Mouse (Mus musculus): ENCODE measurements at regions not wholly inside any gene's neighbourhood (a gene's known extent, or its start where the extent isn't known, plus 50 kb on each side); places are given as distances from the start of the nearest gene placed in this dataset.

DNA sequence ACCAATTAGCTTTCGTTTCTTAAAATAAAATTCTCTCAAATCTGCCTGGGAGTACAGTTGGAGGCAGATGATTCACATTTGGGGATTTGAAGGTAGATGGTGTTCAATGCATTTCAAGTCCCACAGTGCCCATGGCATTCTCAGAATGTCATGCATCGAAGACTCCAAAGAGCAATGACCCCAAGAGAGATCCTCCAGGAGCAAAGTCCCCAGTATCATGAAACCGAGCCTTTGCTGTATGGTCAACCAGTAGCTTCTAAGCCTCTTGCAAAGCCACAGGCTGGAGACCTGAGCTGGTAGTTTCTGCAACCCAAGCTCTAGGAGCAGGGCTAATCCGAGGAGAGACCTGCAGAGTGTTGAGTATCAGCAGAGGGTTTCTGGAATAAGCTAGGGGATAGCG is 477.1 kb downstream of the Glrx3 start:
- TF ChIP-seq CTCF (IDR thresholded peaks at IDR 0.05; ENCODE audit: low read depth, low read length) (no peak), POLR2A (IDR thresholded peaks at IDR 0.05; ENCODE audit: extremely low read depth, insufficient read depth, low read length) (no peak)
